Mouse (Mus musculus): Measurements from ENCODE around the gene Lin28a.

Gene Lin28a

DNA sequence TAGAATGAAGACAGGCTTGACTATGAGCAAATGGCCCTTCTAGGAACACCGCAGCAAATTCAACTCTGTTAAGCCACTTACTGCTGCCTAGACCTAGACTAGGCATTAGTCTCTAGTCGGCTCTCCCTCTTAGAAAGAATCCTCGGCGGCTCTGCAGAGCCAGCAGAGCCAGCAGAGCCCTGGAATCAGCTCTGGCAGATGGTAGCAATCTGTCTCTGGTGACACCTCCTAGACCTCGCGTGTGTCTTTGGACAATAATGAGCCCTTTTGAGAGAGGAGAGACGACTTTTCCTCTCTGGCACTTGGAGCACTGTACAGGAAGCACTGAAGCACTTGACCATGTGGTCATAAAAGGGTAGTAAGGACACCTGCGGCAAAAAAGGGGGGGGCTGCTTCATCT, 46.9 kb downstream of the Lin28a start:
- DNase-seq = peak; percentile 18

GRCm38 (mm10) chr4:133970876-133971275, 47.8 kb downstream of the Lin28a start:
- no peak for DNase-seq

- DNase-seq = peak; percentile 14
Observed at GRCm38 (mm10) chr4:133970196-133970595, 48.4 kb downstream of the Lin28a start.

- DNase-seq = peak; percentile 21
Observed at GRCm38 (mm10) chr4:133969114-133969770, 49.4 kb downstream of the Lin28a start.

- DNase-seq = peak; percentile 53
Observed at GRCm38 (mm10) chr4:133968150-133968921, 50.3 kb downstream of the Lin28a start, which contains the start of gene Hmgn2. Hmgn2 (minus strand) TSS chr4:133968650.

GRCm38 (mm10) chr4:133967866-133968149, 50.8 kb downstream of the Lin28a start:
- DNase-seq = peak; percentile 89

- DNase-seq = peak; percentile 95
Observed at GRCm38 (mm10) chr4:133967138-133967865, 51.3 kb downstream of the Lin28a start.

DNA sequence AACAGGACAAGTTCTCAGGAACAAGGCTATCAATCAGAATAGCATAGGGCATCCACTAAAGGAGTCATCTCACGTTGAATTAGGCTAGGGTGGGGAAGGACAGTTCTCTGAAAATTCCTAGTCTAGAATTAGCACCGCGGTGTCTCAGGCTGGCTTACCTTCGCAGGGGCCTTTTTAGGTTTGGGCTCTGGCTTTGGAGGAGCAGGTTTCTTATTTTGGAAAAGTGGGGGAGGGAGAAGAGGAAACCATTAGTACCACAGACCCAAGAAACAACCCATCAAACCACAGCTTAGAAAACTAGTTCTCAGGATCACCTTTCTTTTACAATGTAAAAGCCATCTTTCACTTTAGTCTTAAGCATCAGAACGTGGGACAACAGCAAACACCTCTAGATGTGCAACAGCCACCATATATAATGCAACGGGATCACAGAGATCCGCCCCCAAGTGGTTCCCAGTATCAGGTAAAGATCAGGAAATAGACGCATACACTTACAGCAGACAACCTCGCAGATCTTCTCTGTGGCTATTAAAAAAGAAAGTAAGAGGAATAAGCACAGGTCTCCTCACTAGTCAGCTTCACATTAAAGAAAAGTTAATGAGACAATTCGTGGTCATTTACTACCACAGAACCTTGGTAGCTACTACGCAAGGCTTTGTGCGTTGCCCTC, 52.2 kb downstream of the Lin28a start:
- DNase-seq = no peak

DNA sequence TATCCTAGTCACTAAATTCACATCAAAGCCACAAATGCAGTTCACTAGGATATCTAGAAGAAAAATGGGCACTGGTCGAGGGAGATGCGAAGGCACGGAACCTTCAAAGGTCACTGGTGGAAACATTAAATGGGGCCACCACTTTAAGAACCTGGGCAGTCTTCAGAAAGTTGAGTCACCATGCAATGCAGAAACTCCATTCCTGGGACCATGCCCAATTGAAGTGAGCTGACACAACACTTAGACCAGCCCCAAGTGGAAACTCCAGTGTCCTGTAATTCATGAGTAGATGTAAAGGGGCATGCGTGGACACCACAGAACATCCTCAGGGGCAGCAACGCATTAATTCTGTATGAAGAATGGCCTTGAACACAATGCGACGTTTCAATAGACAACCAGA, 56.1 kb downstream of the Lin28a start:
- DNase-seq = no peak

DNA sequence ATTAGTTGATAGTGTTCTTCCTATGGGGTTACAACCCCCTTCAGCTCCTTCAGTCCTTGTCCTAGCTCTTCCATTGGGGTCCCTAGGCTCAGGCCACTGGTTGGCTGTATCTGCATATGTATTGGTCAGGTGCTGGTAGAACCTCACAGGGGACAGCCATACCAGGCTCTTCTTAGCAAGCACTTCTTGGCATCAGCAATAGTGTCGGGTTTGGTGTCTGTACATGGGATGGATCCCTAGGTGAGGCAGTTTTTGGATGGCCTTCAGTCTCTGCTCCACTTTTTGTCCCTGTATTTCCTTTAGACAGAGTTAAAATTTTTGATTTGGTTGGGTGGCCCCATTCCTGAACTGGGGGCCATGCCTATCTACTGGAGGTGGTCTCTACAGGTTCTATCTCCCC, 59.8 kb downstream of the Lin28a start:
- no peak for DNase-seq

- no peak for DNase-seq
Observed at GRCm38 (mm10) chr4:133956358-133956757, 62.3 kb downstream of the Lin28a start.
